Mouse (Mus musculus): ENCODE measurements around the gene Tns3. TPM values are rescaled to one million over a fixed set of nuclear protein-coding genes. Genes with fewer than 3 reads are reported as not detected.
A peak's percentile ranks its signal among the peaks of the same experiment; 100 is the strongest.

Tns3 gene
- 49.6 and 51.9 TPM in 2 replicates for polyA plus RNA-seq (2016; fragmentation: Nextera tagmentation; extraction: Ambion mirVana)

DNA sequence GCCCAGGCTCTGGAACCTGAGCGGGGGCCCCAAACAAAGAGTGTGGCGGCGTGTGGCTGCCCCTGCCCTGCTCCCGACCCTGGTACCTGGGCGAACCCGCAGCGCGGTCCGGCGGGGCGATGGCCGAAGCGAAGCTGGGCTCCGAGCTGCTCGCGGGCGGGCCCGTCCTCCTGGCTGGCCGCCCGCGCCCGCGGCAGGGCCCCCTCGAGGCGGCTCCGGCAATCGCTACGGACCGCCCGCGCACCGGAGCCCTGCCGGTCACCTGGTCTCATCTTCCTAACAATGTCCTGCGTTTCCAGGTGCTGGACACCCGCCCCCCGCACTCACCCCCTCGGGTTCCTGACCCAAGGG, at the start of gene Tns3:
TSS of gene Tns3 (minus strand) at position 143 of the 351 bp plus-strand sequence.
- ATAC-seq (ENCODE audit: insufficient number of reproducible peaks, insufficient read depth, low FRiP score, low TSS enrichment, low read depth) = peak; percentile 32; the same call in 1 of the 2 replicates
- Histone ChIP-seq H3K27ac (peak within 1 kb of the TSS; percentile 96), H3K4me2 (peak within 1 kb of the TSS; percentile 82), H3K9me3 (peaks cover 5% of the 10 kb centered on the region), H3K27me3 (no peaks in the 10 kb centered on the region), H3K9ac (replicated peaks) (peak within 1 kb of the TSS; percentile 95), H3K4me3 (replicated peaks) (peak within 1 kb of the TSS; percentile 82), H3K36me3 (peaks cover 11% of the 10 kb centered on the region), H3K4me1 (replicated peaks) (peaks cover 62% of the 10 kb centered on the region)
- under 1% methylated on average over 37 of the region's 37 CpGs for WGBS

DNA sequence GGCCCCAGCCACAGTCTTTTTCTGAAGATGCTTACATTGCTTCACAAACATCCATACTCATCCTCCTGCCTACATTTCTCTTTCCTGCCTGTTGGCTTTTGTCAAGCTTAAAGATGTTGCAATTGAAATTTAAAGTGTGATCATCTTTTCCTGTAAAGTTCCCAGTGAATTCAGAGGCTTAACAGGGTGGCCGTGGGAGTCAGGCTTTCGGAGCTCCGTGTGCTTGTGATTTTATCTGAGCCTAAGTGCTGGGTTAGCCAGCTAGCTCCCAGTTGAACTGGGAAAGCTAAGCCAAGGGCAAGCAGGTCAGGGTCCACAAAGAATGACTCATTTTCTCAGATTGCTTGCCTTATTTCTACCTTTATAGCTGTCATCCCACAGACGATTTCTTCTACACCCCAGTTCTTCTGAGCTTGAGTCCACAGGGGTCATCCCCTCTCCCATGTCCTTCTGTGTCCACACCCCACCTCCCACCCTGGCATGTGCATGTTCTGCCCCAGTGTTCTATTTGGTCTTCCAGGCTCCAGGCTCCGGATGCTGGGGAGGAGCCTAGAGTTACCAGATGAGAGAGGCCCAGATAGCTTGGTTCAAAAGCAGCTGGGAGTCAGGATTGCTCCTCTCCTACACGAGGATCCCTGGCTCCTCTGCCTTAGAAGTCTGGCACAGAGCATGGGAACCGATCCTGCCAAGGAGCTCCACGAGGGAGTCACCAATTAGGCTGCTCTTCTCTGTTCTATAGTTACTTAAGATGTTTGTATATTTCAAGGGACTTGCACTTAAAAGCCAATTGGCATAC, 42.1 kb upstream of the Tns3 start:
- no peaks in the 10 kb centered on the region for H3K9me3 ChIP-seq
- no peak overlapping the region for H3K27ac ChIP-seq
- H3K4me2 ChIP-seq = no peak overlapping the region
- peaks cover 23% of the 10 kb centered on the region for H3K4me1 ChIP-seq (replicated peaks)
- H3K36me3 ChIP-seq = no peaks in the 10 kb centered on the region
- no peak for ATAC-seq (ENCODE audit: insufficient number of reproducible peaks, insufficient read depth, low FRiP score, low TSS enrichment, low read depth)
- WGBS = 63% methylated on average over 8 of the region's 8 CpGs
- H3K27me3 ChIP-seq = no peaks in the 10 kb centered on the region
- H3K4me3 ChIP-seq (replicated peaks) = no peak overlapping the region
- no peak overlapping the region for H3K9ac ChIP-seq (replicated peaks)

DNA sequence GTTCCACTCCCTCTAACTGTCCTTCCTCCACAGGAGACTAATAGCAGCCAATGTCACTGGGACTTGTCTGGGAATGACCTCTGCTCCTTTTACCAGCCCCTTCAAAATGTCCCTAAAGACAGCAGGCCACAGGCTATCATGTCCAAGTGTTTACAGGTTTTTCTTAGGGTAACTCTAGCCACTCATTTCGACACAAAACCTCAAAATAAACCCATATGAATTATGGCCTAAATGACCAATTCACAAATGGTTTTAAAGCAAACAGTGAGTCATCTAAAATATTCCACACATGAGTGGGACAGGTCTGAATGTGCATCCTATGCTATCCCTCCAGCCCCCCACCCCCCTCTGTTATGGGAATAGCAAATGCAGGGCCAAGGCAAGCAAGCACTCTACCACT, 40.8 kb upstream of the Tns3 start:
- Histone ChIP-seq H3K27ac (no peak overlapping the region), H3K9me3 (no peaks in the 10 kb centered on the region), H3K4me3 (replicated peaks) (no peak overlapping the region), H3K36me3 (no peaks in the 10 kb centered on the region), H3K4me1 (replicated peaks) (peaks cover 33% of the 10 kb centered on the region), H3K9ac (replicated peaks) (no peak overlapping the region), H3K4me2 (no peak overlapping the region), H3K27me3 (no peaks in the 10 kb centered on the region)
- no peak for ATAC-seq (ENCODE audit: insufficient number of reproducible peaks, insufficient read depth, low FRiP score, low TSS enrichment, low read depth)
- WGBS = 76% methylated on average over 1 of the region's 1 CpGs

DNA sequence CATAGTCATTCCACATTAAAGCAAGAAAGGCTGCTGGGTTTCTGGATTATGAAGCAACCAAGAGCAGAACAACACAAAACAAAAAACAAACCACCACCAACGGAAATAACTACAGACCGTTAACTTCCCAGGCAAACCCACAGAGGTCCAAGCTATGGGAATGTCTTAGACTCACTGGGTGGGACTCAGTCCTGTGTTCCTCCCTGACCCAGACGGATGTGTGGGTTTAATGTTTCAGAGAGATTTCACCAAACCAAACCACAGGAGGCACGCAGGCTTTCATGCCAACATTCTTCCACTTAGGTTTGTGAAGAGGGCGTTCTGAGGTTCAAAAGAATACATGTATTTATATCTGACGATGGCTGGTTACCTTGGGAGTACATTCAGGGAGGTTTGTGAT, 39.5 kb upstream of the Tns3 start:
- H3K4me1 ChIP-seq (replicated peaks) = peaks cover 31% of the 10 kb centered on the region
- no peaks in the 10 kb centered on the region for H3K36me3 ChIP-seq
- H3K4me2 ChIP-seq = no peak overlapping the region
- no peak overlapping the region for H3K9ac ChIP-seq (replicated peaks)
- H3K27ac ChIP-seq = no peak overlapping the region; the same call in 1 of the 2 replicates
- no peaks in the 10 kb centered on the region for H3K9me3 ChIP-seq
- 74% methylated on average over 6 of the region's 6 CpGs for WGBS
- no peaks in the 10 kb centered on the region for H3K27me3 ChIP-seq
- no peak overlapping the region for H3K4me3 ChIP-seq (replicated peaks)
- ATAC-seq (ENCODE audit: insufficient number of reproducible peaks, insufficient read depth, low FRiP score, low TSS enrichment, low read depth) = no peak

DNA sequence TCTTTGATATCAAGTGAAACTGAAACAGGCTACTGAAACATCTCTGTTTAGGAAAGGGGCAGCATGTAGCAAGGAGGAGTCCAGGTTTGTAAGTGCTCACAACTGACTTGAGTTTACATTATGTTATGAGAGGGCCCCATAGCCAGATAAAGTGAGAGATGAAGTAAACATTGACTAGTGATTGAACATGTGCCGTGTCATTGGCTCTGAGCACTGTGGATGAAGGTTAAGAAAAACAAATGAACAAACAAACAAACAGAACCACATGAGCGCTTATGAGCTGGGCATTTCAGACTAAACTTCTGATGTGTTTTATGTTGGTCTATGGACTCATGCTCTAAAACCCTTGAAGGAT, 38.2 kb upstream of the Tns3 start:
- H3K27ac ChIP-seq = no peak overlapping the region
- ATAC-seq (ENCODE audit: insufficient number of reproducible peaks, insufficient read depth, low FRiP score, low TSS enrichment, low read depth) = no peak
- WGBS = 92% methylated on average over 2 of the region's 2 CpGs
- H3K9me3 ChIP-seq = no peaks in the 10 kb centered on the region
- no peaks in the 10 kb centered on the region for H3K27me3 ChIP-seq
- H3K9ac ChIP-seq (replicated peaks) = no peak overlapping the region
- no peak overlapping the region for H3K4me2 ChIP-seq
- H3K4me1 ChIP-seq (replicated peaks) = peaks cover 24% of the 10 kb centered on the region
- no peaks in the 10 kb centered on the region for H3K36me3 ChIP-seq
- no peak overlapping the region for H3K4me3 ChIP-seq (replicated peaks)

DNA sequence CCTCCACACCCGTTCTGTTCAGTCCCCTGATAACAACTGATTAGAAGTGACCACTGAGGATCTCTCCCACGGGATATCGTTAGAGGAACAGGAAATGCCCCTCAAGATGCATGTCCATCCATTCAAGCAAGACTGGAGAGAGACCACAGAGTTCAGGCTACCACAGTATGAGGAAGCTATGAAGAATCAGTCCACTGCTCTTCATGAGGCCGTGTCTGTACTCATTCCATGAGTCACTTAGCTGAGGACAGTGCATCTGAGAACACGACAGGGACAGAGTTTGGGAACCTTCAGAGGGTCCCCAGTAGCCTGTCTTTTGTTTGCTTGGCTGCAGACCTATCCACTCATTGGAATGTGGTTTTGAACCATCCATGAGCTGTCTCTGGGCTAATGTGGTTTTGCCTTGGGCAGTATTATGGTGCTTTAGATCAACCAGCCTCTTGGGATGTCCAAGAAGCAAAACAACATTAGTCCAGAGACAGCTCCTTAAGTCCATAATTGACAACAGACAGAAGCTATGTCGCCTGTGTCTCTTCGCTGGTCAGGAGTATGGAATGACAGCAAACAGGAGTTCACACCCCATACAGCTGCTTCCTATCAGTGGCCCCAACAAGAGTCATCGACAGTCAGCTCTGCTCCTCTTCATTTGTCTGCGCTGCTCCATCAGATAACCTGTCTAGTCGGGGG, 37.7 kb upstream of the Tns3 start:
- no peaks in the 10 kb centered on the region for H3K27me3 ChIP-seq
- H3K9ac ChIP-seq (replicated peaks) = no peak overlapping the region
- H3K4me1 ChIP-seq (replicated peaks) = peaks cover 24% of the 10 kb centered on the region
- no peaks in the 10 kb centered on the region for H3K36me3 ChIP-seq
- H3K4me3 ChIP-seq (replicated peaks) = no peak overlapping the region
- 52% methylated on average over 10 of the region's 10 CpGs for WGBS
- ATAC-seq (ENCODE audit: insufficient number of reproducible peaks, insufficient read depth, low FRiP score, low TSS enrichment, low read depth) = no peak
- no peak overlapping the region for H3K4me2 ChIP-seq
- H3K27ac ChIP-seq = no peak overlapping the region
- H3K9me3 ChIP-seq = no peaks in the 10 kb centered on the region

DNA sequence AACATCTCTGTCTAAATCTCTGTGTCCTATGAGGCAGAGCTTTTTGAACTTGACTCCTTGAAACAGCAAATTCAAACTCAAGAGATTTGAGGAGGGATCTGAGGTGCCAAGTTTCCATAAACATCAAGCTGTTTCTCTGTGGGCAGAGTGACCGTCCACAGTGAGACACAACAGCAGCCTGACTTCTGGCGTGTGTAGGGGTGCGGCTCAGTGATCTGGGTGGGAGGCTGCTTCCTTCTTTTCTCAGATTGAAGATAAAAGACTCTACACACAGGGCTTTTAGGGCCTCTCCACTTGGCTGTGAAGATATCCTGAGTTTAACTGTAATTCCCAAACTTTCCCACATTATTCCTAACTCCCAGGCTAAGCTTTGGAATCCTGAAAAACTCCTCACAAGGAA, 37.1 kb upstream of the Tns3 start:
- Histone ChIP-seq H3K27me3 (no peaks in the 10 kb centered on the region), H3K9me3 (no peaks in the 10 kb centered on the region), H3K4me3 (replicated peaks) (no peak overlapping the region), H3K4me2 (no peak overlapping the region), H3K9ac (replicated peaks) (no peak overlapping the region), H3K4me1 (replicated peaks) (peaks cover 24% of the 10 kb centered on the region), H3K36me3 (no peaks in the 10 kb centered on the region), H3K27ac (no peak overlapping the region)
- no peak for ATAC-seq (ENCODE audit: insufficient number of reproducible peaks, insufficient read depth, low FRiP score, low TSS enrichment, low read depth)
- 67% methylated on average over 3 of the region's 3 CpGs for WGBS

DNA sequence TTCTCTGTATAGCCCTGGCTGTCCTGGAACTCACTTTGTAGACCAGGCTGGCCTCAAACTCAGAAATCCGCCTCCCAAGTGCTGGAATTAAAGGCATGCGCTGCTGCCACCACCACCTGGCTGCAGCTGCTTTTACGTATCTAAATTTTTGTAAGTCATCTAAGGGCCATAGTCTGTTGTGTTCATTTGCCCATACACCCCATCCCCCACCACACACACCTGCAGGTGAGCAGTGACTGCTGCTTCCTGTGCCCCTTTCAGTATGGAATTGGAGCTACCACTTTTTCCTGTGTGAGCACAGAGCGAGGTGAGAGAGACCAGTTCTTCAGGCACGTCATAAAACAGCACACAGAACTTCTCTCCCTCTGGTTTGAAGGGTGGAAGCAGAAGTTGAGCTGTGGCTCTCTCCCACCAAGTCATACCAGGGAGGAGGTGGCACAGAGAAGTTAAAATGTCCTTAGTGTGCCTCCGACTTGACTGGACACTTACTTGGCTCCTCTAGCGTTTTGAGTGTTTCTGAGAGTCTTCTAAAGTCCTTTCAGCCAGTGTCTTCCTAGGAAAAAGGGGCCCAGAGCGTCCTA, 36.4 kb upstream of the Tns3 start:
- Histone ChIP-seq H3K27ac (peak overlapping the region; percentile 53), H3K4me1 (replicated peaks) (peaks cover 24% of the 10 kb centered on the region)
- ATAC-seq (ENCODE audit: insufficient number of reproducible peaks, insufficient read depth, low FRiP score, low TSS enrichment, low read depth) = no peak

DNA sequence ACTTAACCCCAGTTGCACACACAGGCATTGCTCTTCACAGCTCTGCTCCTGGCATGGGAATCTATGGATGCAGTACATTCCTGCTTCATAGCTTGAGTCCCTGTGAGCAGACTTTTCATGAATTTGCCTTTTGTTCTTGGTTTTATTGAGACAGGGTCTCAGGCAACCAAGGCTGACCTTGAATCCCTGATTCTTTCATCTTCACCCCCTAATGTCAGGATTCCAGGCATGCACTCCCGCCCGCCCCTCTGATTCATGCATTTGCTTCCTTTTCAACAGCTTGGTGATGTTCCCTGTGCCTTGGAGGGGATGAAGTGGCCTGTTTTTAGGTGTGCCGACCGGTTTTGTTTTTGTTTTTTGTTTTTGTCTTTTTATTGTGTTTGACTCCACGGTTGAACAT, 35.4 kb upstream of the Tns3 start:
- Histone ChIP-seq H3K4me3 (replicated peaks) (no peak overlapping the region), H3K36me3 (no peaks in the 10 kb centered on the region), H3K4me2 (no peak overlapping the region), H3K9ac (replicated peaks) (no peak overlapping the region), H3K27ac (no peak overlapping the region), H3K27me3 (no peaks in the 10 kb centered on the region), H3K4me1 (replicated peaks) (peaks cover 24% of the 10 kb centered on the region), H3K9me3 (no peaks in the 10 kb centered on the region)
- no peak for ATAC-seq (ENCODE audit: insufficient number of reproducible peaks, insufficient read depth, low FRiP score, low TSS enrichment, low read depth)
- WGBS = 78% methylated on average over 5 of the region's 5 CpGs

More for the DNA sequence above, 36.4 kb upstream of the Tns3 start:
- WGBS = 60% methylated on average over 8 of the region's 8 CpGs
- Histone ChIP-seq H3K36me3 (no peaks in the 10 kb centered on the region), H3K27me3 (no peaks in the 10 kb centered on the region), H3K4me3 (replicated peaks) (no peak overlapping the region), H3K4me2 (no peak overlapping the region), H3K9ac (replicated peaks) (no peak overlapping the region), H3K9me3 (no peaks in the 10 kb centered on the region)

DNA sequence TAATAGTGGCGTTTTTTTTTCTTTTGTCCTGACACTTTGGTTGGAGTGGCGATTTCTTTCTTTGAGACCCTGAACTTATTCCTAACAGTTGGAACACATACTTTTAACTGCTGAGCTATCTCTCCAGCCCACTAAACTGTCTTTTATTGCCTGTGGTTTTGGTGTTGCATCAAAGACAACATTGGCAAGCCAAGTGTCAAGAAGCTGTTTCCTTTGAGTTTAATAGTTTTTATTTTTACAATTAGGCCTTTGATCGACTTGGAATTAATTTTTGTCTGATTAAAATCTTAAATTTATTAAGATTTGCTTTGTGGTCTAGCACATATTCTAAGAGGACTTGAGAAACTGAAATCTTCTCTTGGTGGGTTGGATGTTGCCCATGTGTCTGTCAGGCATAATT, 33.3 kb upstream of the Tns3 start:
- Histone ChIP-seq H3K36me3 (no peaks in the 10 kb centered on the region), H3K9me3 (0 out of 2 replicates have a peak, but pooled peaks cover 4% of the 10 kb centered on the region), H3K9ac (replicated peaks) (no peak overlapping the region), H3K4me3 (replicated peaks) (no peak overlapping the region), H3K4me1 (replicated peaks) (peaks cover 33% of the 10 kb centered on the region), H3K27me3 (no peaks in the 10 kb centered on the region), H3K4me2 (no peak overlapping the region), H3K27ac (no peak overlapping the region)
- WGBS = 76% methylated on average over 3 of the region's 3 CpGs
- ATAC-seq (ENCODE audit: insufficient number of reproducible peaks, insufficient read depth, low FRiP score, low TSS enrichment, low read depth) = no peak

DNA sequence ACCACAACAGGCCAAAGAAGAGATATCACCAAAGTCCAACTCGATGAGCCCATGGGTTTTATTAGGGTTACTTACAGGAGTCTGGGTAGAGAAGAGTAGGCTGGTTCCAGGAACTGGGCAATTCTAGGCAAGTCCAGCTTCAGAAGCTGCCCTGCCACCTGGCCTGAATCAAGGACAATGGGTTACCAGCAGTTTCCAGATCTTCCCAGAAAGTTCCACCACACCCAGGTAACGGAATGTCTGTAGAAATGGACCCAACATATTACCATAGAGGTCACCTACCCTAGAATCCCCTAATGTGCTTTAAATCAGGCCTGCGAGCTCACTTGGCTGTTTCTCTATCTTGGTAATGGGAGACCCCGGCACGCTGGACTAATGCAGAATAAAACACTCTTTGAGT, 29.8 kb upstream of the Tns3 start:
- H3K27ac ChIP-seq = peak overlapping the region; percentile 92
- H3K4me3 ChIP-seq (replicated peaks) = no peak overlapping the region

More for the DNA sequence above, 29.8 kb upstream of the Tns3 start:
- peaks cover 32% of the 10 kb centered on the region for H3K4me1 ChIP-seq (replicated peaks)
- no peaks in the 10 kb centered on the region for H3K27me3 ChIP-seq
- no peak for ATAC-seq (ENCODE audit: insufficient number of reproducible peaks, insufficient read depth, low FRiP score, low TSS enrichment, low read depth)
- H3K36me3 ChIP-seq = no peaks in the 10 kb centered on the region
- no peak overlapping the region for H3K9ac ChIP-seq (replicated peaks)
- WGBS = 94% methylated on average over 5 of the region's 5 CpGs
- no peak overlapping the region for H3K4me2 ChIP-seq
- H3K9me3 ChIP-seq = peaks cover 4% of the 10 kb centered on the region; the same call in 1 of the 2 replicates

Data from limb, embryonic 12.5 days (tissue).